Mouse (Mus musculus): ENCODE results near the gene Cmtm3. TPM values are rescaled to one million over a fixed set of nuclear protein-coding genes. Genes with fewer than 3 reads are reported as not detected.
A peak's percentile ranks its signal among the peaks of the same experiment; 100 is the strongest.

The Cmtm3 gene
- polyA plus RNA-seq, 1 experiment from 2014 or later = 164 TPM

DNA sequence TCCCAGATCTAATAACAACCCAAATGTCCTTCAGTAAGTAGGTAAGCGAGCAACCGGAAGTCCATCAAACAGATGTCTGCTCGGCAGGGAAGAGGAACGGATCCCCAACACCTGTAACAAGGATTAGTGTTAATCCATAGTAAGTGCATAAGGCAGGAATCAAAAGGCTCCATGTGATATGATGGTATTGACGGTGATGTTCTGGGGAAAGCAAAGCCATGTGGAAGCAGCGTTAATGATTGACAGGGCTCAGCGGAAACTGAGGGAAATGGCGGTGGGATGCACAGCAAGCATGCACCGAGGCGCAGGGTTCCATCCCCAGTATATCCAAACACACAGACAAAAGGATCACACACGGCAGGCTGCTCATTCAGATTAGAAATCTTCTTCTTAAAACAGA is 35.1 kb downstream of the Cmtm3 start:
- H3K27ac ChIP-seq (ENCODE audit: low read depth) = peak overlapping the region; percentile 32; the same call in 1 of the 2 replicates

DNA sequence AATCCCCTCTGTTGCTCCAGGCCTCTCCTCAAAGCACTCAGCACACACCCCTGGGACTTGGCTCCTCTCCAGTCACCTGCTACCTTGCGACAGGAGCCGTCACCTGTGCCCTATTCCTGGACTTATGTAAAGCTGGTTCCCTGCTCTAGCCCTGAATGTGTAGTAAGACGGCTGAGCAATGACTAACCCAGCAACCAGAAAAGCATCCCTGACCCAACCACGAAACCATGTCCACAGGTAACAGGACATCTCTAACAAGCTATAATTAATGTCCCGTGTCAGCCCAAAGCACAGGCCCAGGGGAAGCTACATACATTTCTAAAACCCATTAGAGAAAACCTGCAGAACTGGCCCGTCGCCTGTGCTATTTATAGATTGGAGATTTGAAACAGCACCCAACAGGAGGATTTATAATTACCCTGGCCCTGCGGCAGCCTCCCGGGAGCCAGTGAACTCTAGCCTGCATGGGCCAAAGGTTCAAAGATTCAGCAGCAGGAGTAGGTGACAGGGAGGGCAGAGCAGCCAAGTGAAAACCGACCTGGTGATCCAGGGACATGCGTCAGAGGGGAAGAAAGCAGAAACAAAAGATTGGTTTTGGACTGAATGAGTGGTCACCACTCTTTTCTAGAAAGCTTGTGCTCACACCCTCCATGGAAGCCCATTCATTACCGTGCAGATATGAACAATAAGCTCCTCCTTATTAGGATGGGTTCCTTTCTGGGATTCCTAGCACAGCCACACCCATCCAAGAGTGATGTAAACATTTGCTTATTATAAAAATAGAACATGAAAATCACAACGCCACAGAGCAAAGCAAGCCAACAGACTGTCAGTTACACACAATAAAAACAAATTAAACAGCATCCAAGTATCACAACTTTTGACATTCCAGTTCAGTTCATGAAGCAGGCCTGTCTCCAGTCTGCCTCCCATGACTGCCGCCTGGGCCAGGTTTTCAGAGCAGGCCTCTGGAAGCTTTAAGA is 35.9 kb downstream of the Cmtm3 start:
- Histone ChIP-seq H3K36me3 (ENCODE audit: insufficient read depth) (no peaks in the 10 kb centered on the region), H3K9me3 (ENCODE audit: low read depth, low read length) (no peaks in the 10 kb centered on the region), H3K4me1 (ENCODE audit: insufficient read depth) (peaks cover 11% of the 10 kb centered on the region; the same call in 1 of the 2 replicates), H3K9ac (no peak overlapping the region), H3K27me3 (ENCODE audit: insufficient read depth, low read length) (no peaks in the 10 kb centered on the region), H3K4me2 (peak overlapping the region; percentile 7; the same call in 1 of the 2 replicates), H3K4me3 (ENCODE audit: low read depth, low read length) (no peak overlapping the region), H3K27ac (ENCODE audit: low read depth) (peak overlapping the region; percentile 19)
- 31% methylated on average over 14 of the region's 14 CpGs for WGBS
- peak; percentile 29 for ATAC-seq (ENCODE audit: insufficient read depth)
- DNase-seq = peak; percentile 58
- TF ChIP-seq CTCF (IDR thresholded peaks at IDR 0.05; ENCODE audit: low read depth) = no peak

More for the DNA sequence above, 35.1 kb downstream of the Cmtm3 start:
- Histone ChIP-seq H3K36me3 (ENCODE audit: insufficient read depth) (no peaks in the 10 kb centered on the region), H3K27me3 (ENCODE audit: insufficient read depth, low read length) (no peaks in the 10 kb centered on the region), H3K4me2 (no peak overlapping the region), H3K9me3 (ENCODE audit: low read depth, low read length) (no peaks in the 10 kb centered on the region), H3K9ac (no peak overlapping the region), H3K4me3 (ENCODE audit: low read depth, low read length) (no peak overlapping the region), H3K4me1 (ENCODE audit: insufficient read depth) (peaks cover 11% of the 10 kb centered on the region; the same call in 1 of the 2 replicates)
- TF ChIP-seq CTCF (IDR thresholded peaks at IDR 0.05; ENCODE audit: low read depth) = no peak
- no peak for ATAC-seq (ENCODE audit: insufficient read depth)
- no peak for DNase-seq
- 63% methylated on average over 11 of the region's 11 CpGs for WGBS

DNA sequence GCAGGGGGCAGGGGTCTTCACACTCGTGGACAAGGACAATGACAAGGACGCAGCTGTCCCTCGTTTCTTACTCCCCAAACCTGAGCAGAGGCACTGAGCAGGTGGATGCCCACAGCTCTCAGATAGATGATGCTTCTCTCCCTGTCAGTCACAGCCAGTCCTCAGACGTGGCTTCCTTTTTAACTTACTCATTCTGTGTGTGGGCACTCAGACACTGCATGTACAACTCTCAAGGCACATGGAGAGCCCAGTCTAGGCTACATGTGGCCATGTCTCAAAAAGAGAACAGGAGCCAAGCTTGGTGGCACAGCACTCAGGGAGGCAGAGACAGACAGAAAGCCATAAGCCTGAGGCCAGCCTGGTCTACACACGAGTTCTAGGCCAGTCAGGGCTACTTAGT is 36.7 kb downstream of the Cmtm3 start:
- DNase-seq (no peak), ATAC-seq (ENCODE audit: insufficient read depth) (peak; percentile 21; the same call in 1 of the 2 replicates)
- Histone ChIP-seq H3K27ac (ENCODE audit: low read depth) (peak overlapping the region; percentile 19; the same call in 1 of the 2 replicates), H3K36me3 (ENCODE audit: insufficient read depth) (no peaks in the 10 kb centered on the region), H3K4me2 (no peak overlapping the region), H3K27me3 (ENCODE audit: insufficient read depth, low read length) (no peaks in the 10 kb centered on the region), H3K9ac (no peak overlapping the region), H3K9me3 (ENCODE audit: low read depth, low read length) (no peaks in the 10 kb centered on the region), H3K4me3 (ENCODE audit: low read depth, low read length) (no peak overlapping the region), H3K4me1 (ENCODE audit: insufficient read depth) (peaks cover 11% of the 10 kb centered on the region; the same call in 1 of the 2 replicates)
- TF ChIP-seq CTCF (IDR thresholded peaks at IDR 0.05; ENCODE audit: low read depth) = no peak
- WGBS = 57% methylated on average over 5 of the region's 5 CpGs

DNA sequence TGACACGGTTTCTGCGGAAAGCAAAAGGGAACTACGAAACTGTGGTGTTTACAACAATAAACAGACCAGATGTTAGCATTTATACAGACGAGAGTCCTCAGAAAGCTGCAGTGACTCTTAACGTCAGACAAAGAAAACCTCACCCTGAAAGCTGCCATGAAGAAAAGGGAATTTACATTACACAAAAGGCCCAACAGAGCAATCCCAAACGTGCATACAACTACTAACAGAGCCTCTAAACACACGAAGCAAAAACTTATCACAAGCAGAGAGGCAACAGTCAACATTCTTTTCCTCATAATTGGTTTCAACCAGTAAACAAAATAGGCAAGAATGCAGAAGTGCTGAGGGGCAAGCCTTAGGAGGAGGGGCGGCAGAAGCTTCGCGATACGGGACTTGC is 37.5 kb downstream of the Cmtm3 start:
- TF ChIP-seq CTCF (IDR thresholded peaks at IDR 0.05; ENCODE audit: low read depth) = no peak
- ATAC-seq (ENCODE audit: insufficient read depth) = no peak
- peak; percentile 27 for DNase-seq
- H3K9ac ChIP-seq = no peak overlapping the region
- no peak overlapping the region for H3K27ac ChIP-seq (ENCODE audit: low read depth)
- H3K4me3 ChIP-seq (ENCODE audit: low read depth, low read length) = no peak overlapping the region
- peaks cover 11% of the 10 kb centered on the region; the same call in 1 of the 2 replicates for H3K4me1 ChIP-seq (ENCODE audit: insufficient read depth)
- 51% methylated on average over 11 of the region's 11 CpGs for WGBS
- no peaks in the 10 kb centered on the region for H3K9me3 ChIP-seq (ENCODE audit: low read depth, low read length)
- no peaks in the 10 kb centered on the region for H3K36me3 ChIP-seq (ENCODE audit: insufficient read depth)
- no peaks in the 10 kb centered on the region for H3K27me3 ChIP-seq (ENCODE audit: insufficient read depth, low read length)
- no peak overlapping the region for H3K4me2 ChIP-seq

DNA sequence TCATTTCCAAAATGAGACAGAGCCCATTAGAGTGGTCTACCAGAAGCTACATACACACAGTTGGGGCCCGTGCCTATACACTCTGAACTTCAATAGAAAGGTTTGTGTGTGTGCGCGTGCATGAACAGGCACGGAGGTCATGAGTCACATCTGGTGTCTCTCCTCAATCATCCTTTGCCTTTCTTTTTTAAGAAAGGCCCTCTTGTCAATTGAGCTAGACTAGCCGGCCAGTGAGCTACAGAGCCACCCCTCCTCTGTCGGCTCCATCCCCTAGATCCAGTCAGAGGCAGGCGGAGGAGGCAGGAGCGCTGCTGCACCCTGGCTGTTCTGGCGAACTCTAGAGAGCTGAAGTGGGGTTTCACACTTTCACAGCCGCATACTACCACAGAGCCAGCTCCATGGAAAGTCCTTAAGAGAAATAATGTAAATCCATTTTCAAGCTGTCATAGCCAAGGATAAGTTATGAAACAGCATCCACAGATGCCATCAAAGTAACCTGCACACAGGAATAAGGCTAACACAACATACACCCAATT is 40.2 kb downstream of the Cmtm3 start:
- 52% methylated on average over 10 of the region's 10 CpGs for WGBS
- H3K4me1 ChIP-seq (ENCODE audit: insufficient read depth) = peaks cover 11% of the 10 kb centered on the region; the same call in 1 of the 2 replicates
- DNase-seq (no peak), ATAC-seq (ENCODE audit: insufficient read depth) (no peak)
- H3K9me3 ChIP-seq (ENCODE audit: low read depth, low read length) = no peaks in the 10 kb centered on the region
- no peak overlapping the region for H3K4me2 ChIP-seq
- TF ChIP-seq CTCF (IDR thresholded peaks at IDR 0.05; ENCODE audit: low read depth) = no peak
- H3K4me3 ChIP-seq (ENCODE audit: low read depth, low read length) = no peak overlapping the region
- H3K27ac ChIP-seq (ENCODE audit: low read depth) = no peak overlapping the region
- no peaks in the 10 kb centered on the region for H3K27me3 ChIP-seq (ENCODE audit: insufficient read depth, low read length)
- H3K36me3 ChIP-seq (ENCODE audit: insufficient read depth) = no peaks in the 10 kb centered on the region
- no peak overlapping the region for H3K9ac ChIP-seq

DNA sequence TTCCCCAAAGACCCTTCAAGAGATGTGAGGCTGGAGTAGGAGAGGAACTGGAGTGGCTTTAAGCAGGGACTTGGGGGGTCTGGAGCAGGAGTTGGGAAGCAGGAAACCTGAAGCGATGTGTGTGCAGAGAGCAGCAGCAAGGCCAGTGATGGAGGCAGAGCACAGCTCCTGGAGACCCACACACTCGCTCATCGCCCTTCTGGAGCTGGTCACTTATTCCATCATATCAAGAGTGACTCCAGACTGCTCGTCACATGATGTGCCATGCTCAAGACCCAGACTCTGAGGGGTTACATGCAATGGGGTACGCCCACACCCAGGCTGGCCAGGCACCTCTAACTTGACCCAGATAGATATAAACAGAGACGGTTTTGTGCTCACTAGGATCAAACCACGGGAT is 41.1 kb downstream of the Cmtm3 start:
- no peaks in the 10 kb centered on the region for H3K9me3 ChIP-seq (ENCODE audit: low read depth, low read length)
- H3K4me2 ChIP-seq = no peak overlapping the region
- DNase-seq (no peak), ATAC-seq (ENCODE audit: insufficient read depth) (no peak)
- peaks cover 6% of the 10 kb centered on the region; the same call in 1 of the 2 replicates for H3K4me1 ChIP-seq (ENCODE audit: insufficient read depth)
- H3K9ac ChIP-seq = no peak overlapping the region
- H3K27me3 ChIP-seq (ENCODE audit: insufficient read depth, low read length) = no peaks in the 10 kb centered on the region
- 68% methylated on average over 7 of the region's 7 CpGs for WGBS
- no peak overlapping the region for H3K27ac ChIP-seq (ENCODE audit: low read depth)
- no peak for TF ChIP-seq CTCF (IDR thresholded peaks at IDR 0.05; ENCODE audit: low read depth)
- no peaks in the 10 kb centered on the region for H3K36me3 ChIP-seq (ENCODE audit: insufficient read depth)
- no peak overlapping the region for H3K4me3 ChIP-seq (ENCODE audit: low read depth, low read length)

DNA sequence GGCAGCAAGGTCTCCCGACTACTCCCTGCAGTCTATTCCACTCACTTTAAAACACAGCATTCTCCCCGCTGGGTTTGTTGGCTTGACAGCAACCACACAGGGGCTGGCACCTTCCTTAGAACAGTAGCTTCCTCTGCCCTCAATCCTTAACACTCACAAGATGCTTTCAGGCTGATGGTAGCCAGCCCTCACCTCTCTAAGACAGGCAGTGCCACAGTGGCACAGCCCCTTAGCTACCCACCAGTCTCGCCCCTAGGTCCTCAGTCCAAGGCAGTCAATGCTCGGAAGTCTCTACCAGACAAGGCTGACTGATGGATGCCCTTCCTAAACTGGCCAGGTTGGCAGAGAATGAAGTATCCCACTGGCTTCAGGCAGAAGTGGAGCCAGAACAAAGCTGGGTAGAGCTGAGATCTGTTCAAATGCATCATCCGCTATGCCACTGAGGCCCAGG is 41.8 kb downstream of the Cmtm3 start:
- Histone ChIP-seq H3K27ac (ENCODE audit: low read depth) (no peak overlapping the region), H3K4me1 (ENCODE audit: insufficient read depth) (no peaks in the 10 kb centered on the region), H3K9me3 (ENCODE audit: low read depth, low read length) (no peaks in the 10 kb centered on the region), H3K4me2 (no peak overlapping the region), H3K4me3 (ENCODE audit: low read depth, low read length) (no peak overlapping the region), H3K36me3 (ENCODE audit: insufficient read depth) (no peaks in the 10 kb centered on the region), H3K9ac (no peak overlapping the region), H3K27me3 (ENCODE audit: insufficient read depth, low read length) (no peaks in the 10 kb centered on the region)
- TF ChIP-seq CTCF (IDR thresholded peaks at IDR 0.05; ENCODE audit: low read depth) = no peak
- ATAC-seq (ENCODE audit: insufficient read depth) (no peak), DNase-seq (no peak)
- 76% methylated on average over 5 of the region's 5 CpGs for WGBS

Data from lung, embryonic 14.5 days (tissue).